Mouse (Mus musculus): Measurements from ENCODE around the gene Chst10.

Chst10 gene

GRCm38 (mm10) chr1:38869398-38870195 lies 28.4 kb downstream of the Chst10 start:
- in situ Hi-C loops (cut with MboI) = no loop called here

GRCm38 (mm10) chr1:38866242-38866641 lies 31.7 kb downstream of the Chst10 start:
- in situ Hi-C loops (cut with MboI) = no loop called here

GRCm38 (mm10) chr1:38864341-38864740 lies 33.6 kb downstream of the Chst10 start:
- in situ Hi-C loops (cut with MboI) = no loop called here

GRCm38 (mm10) chr1:38862213-38862612 lies 35.7 kb downstream of the Chst10 start:
- in situ Hi-C loops (cut with MboI) = no loop called here

GRCm38 (mm10) chr1:38860867-38861524 lies 37.0 kb downstream of the Chst10 start:
- in situ Hi-C loops (cut with MboI) = no loop called here

- in situ Hi-C loops (cut with MboI) = no loop called here
Measured at GRCm38 (mm10) chr1:38860207-38860606, 37.8 kb downstream of the Chst10 start.

- in situ Hi-C loops (cut with MboI) = no loop called here
Measured at GRCm38 (mm10) chr1:38856196-38856595, 41.8 kb downstream of the Chst10 start.

- in situ Hi-C loops (cut with MboI) = no loop called here
Measured at GRCm38 (mm10) chr1:38852250-38852649, 45.7 kb downstream of the Chst10 start.

GRCm38 (mm10) chr1:38850650-38851049 lies 47.3 kb downstream of the Chst10 start:
- in situ Hi-C loops (cut with MboI) = no loop called here

- in situ Hi-C loops (cut with MboI) = no loop called here
Measured at GRCm38 (mm10) chr1:38848451-38849289, 49.3 kb downstream of the Chst10 start.

GRCm38 (mm10) chr1:38847975-38848374 lies 50.0 kb downstream of the Chst10 start:
- in situ Hi-C loops (cut with MboI) = no loop called here

GRCm38 (mm10) chr1:38843275-38843674 lies 54.7 kb downstream of the Chst10 start:
- in situ Hi-C loops (cut with MboI) = no loop called here

GRCm38 (mm10) chr1:38842861-38843260 lies 55.1 kb downstream of the Chst10 start:
- in situ Hi-C loops (cut with MboI) = no loop called here

GRCm38 (mm10) chr1:38839944-38840343 lies 58.0 kb downstream of the Chst10 start:
- in situ Hi-C loops (cut with MboI) = no loop called here

GRCm38 (mm10) chr1:38836477-38836872 lies 61.5 kb downstream of the Chst10 start, which contains the start of gene Lonrf2:
Gene Lonrf2 (minus strand): TSS chr1:38836711.
- in situ Hi-C loops (cut with MboI) = no loop called here

- in situ Hi-C loops (cut with MboI) = no loop called here
Measured at GRCm38 (mm10) chr1:38835568-38836476, 62.1 kb downstream of the Chst10 start.

GRCm38 (mm10) chr1:38834899-38835298 lies 63.1 kb downstream of the Chst10 start:
- in situ Hi-C loops (cut with MboI) = no loop called here

GRCm38 (mm10) chr1:38824926-38825325 lies 73.0 kb downstream of the Chst10 start:
- in situ Hi-C loops (cut with MboI) = no loop called here

GRCm38 (mm10) chr1:38823851-38824250 lies 74.1 kb downstream of the Chst10 start:
- in situ Hi-C loops (cut with MboI) = no loop called here

- in situ Hi-C loops (cut with MboI) = no loop called here
Measured at GRCm38 (mm10) chr1:38819691-38820090, 78.3 kb downstream of the Chst10 start.

- in situ Hi-C loops (cut with MboI) = no loop called here
Measured at GRCm38 (mm10) chr1:38817671-38818070, 80.3 kb downstream of the Chst10 start.

Data from mature B cell (primary cell).